Mouse (Mus musculus) left cerebral cortex, adult 8-10 months (tissue): ENCODE measurements around the gene Zcchc17. TPM values are rescaled to one million over a fixed set of nuclear protein-coding genes. Genes with fewer than 3 reads are reported as not detected.
A peak's percentile ranks its signal among the peaks of the same experiment; 100 is the strongest.

Source experiments
- DNase-seq, 2 experiments: peaks; one replicate each; pipeline ENCODE4 v3.0.0; 2022; ENCODE audit warnings: low spot score in 2 of 2
- total RNA-seq, 4 experiments: library from RNA; stranded (reverse); gene quantifications; 2 replicates each; pipeline ENCODE4 v1.2.4; 2022

Gene Zcchc17
- total RNA-seq, 4 experiments from 2014 or later = 57.2 to 61.5 (median 60.9) TPM

GRCm38 (mm10) chr4:130318122-130318521 is 41.6 kb downstream of the Zcchc17 start:
- DNase-seq = no peak

DNA sequence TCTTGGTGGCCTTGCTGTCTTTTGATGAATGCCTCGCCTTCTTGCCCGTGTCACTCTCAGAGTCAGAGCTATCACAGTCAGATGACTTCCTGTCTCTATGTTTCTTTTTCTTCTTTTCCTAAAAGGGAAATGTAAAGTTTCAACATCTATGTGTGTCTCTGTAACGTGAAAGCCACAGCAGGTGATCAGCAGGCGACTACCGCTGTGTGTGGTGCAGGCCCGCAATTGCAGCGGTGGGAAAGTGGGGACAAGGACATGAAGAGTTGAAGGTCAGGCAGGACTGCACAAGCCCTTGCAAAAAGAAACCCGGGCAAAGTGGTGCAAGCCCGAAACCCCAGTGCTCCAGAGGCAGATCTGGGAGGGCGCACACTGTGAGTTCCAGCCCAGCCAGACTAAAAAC is 43.1 kb downstream of the Zcchc17 start:
- DNase-seq = no peak

DNA sequence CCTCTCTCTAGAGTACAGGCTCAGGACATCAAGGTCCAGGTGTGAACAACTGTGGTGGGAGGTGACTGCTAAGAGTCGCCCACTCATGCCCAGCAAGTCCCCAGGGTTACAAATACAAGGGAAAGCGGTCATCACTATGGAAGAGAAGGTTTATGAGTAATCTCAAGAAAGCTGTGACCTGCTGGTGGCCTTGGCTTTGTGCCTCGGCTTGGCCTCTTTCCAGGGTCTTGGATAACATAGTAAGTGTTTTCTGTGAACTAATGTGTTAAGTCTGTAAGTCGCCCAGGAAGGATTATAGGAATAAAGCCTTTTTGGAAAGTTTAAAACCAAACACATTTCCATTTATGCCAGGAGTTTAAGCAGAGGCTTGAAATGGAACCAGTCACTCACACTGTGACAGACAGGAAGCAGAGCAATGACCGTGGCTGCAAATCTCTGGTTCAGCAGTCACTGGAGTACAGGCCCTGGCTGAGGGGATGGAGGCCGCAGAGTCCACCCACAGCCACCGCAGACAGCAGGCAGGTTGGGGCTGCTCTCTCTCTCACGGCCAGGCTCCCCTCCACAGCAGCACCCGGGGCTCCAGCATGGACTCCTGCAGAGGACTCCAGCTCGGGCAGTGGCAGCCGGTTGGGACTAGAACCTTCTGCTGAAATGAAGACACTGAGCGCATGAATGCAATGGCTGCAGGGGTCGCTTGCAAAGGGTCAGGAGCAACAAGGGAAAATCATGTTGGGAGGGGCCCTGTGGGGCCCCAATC is 43.8 kb downstream of the Zcchc17 start:
- DNase-seq = no peak

- DNase-seq = no peak
Measured at GRCm38 (mm10) chr4:130313552-130313951, 46.2 kb downstream of the Zcchc17 start.

- no peak for DNase-seq
Measured at GRCm38 (mm10) chr4:130312526-130312925, 47.2 kb downstream of the Zcchc17 start.

DNA sequence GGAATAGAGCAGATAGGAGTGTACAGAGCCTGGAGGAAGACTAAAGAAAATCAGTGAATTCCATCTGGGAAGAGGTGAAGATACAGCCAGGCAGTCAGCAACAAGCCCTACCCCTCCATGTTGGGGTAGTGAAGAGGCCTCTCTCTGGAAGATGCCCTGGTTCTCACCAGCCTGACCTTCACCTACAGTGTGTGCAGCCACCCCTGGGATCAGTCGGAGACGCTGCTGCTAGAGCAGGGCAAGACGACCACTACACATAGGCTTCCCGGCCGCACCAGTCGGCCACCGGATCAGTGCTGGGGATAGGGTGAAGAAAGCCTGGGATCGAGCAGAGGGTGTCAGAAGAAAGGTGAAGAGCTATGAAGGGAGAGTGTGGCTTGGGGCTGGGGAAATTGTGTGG is 50.5 kb downstream of the Zcchc17 start:
- no peak for DNase-seq

DNA sequence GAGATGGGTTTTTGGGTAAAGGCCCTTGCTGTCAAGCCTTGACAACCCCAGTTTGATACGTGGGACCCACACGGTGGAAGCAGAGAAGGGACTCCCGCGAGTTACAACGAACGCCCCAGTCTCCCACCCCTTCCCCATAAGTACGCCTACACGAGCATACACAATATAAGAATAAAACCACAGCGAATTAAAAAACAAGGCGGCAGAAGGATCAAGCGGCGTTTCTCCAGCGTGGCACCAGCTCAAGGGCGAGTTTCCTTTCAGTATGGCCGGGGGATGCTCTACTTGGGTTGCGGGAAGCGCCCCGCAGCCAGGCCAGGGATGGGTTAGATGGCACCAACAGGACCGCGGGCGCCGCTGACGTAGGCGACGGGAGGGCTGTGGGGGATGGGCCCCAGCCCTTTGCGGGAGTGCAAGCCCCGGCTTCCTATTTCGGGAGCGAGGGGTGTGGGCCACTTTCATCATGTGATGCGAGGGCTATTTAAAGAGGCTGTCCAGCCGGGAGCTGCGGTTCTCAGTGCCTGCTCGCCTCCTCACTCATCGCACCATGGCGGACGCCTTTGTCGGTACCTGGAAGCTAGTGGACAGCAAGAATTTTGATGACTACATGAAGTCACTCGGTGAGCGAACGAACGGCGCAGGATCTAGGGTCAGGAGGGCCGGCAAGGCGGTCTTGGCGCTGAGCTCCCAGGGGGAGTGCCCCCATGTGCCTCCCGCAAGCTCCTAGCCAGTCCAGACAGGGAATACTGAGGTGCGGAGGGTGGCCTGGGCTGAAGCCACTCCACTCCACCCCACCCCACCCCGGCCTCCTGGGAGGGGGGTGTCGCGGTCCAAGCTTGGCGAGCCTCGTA is 51.3 kb downstream of the Zcchc17 start, which contains the start of the genes Fabp3 and Gm10570:
Gene Fabp3 (plus strand): TSS at position 365 of the 851 bp plus-strand sequence.
Gene Gm10570 (minus strand): TSS at position 444 of the 851 bp plus-strand sequence.
- DNase-seq = peak; percentile 63 to 84

- DNase-seq = peak; percentile 39
Measured at GRCm38 (mm10) chr4:130307851-130308230, 51.9 kb downstream of the Zcchc17 start.

- DNase-seq = no peak
Measured at GRCm38 (mm10) chr4:130306796-130307630, 52.7 kb downstream of the Zcchc17 start.

- DNase-seq = no peak
Measured at GRCm38 (mm10) chr4:130304746-130305145, 55.0 kb downstream of the Zcchc17 start.

GRCm38 (mm10) chr4:130302285-130302870 is 57.4 kb downstream of the Zcchc17 start:
- DNase-seq = no peak

- no peak for DNase-seq
Measured at GRCm38 (mm10) chr4:130299629-130300018, 60.1 kb downstream of the Zcchc17 start.

- no peak for DNase-seq
Measured at GRCm38 (mm10) chr4:130298877-130299628, 60.7 kb downstream of the Zcchc17 start.

DNA sequence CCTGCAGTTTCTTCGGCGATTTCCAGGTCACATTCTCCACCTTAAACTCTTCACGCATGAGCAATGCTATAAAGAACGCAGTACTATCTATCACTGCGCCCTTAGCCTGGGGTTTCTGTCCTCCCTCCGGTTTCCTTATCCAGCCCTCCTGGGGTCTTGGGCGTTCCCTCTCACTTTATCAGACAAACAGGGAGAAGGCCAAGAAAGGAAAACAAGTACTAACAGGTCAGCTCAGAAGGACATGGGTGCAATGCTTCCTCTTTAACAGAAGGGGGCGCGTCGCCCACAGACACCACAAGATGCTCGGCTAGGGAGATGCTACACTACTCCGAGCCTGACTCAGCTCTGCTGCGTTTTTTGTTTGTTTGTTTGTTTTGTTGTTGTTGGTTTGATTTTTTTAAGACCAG is 62.6 kb downstream of the Zcchc17 start:
- DNase-seq = no peak

- no peak for DNase-seq
Measured at GRCm38 (mm10) chr4:130296243-130296965, 63.3 kb downstream of the Zcchc17 start.

DNA sequence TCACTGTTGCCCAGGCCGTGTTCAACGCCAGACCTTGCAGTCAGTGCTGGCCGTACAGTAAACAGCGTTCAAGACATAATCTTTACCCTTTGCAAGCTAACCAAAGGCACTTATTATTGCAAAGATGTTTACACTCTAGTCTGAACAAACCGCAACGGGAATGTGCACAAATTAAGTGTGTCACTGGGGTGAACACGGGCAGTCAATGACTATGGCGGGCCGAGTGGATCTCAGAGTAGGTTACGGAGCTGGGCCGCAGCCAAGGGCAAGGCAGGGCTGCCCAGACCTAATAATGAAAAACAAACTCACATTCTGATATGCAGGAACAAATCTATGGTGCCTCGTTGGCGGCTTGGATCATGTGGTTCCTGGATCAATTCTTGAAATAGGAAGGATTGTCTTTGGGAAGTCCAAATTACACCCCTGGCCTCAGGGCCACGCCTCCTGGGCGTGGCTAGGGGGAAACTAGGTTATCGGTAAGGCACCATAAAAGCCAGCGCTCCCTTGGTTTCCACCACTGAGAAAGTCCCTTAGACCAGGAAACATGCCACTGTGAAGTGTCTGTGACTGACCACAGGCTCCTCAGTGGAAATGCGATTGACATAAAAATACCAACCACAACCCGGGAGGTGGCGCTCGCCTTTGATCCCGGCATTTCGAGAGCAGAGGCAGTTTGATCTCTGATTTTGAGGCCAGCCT is 64.5 kb downstream of the Zcchc17 start:
- no peak for DNase-seq

GRCm38 (mm10) chr4:130294513-130294912 is 65.2 kb downstream of the Zcchc17 start:
- no peak for DNase-seq

GRCm38 (mm10) chr4:130292271-130292670 is 67.5 kb downstream of the Zcchc17 start:
- DNase-seq = peak in 1 of 2 experiments; percentile 74

DNA sequence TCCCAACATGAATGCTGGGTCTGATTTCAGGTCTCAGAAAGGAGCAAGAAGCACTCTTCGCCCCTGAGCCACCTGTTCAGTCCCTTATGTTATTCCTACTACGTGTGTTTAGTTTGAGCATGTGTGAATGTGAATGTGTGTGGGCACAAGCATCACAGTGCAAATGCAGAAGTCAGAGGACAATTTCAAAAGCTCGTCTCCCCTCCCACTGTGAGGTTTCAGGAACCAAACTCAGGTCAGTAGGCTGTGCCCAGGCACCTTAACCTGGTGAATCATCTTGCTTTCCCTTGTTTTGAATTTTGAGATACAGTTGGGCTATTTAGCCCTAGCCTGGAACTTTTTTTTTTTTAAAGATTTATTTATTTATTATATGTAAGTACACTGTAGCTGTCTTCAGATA is 69.9 kb downstream of the Zcchc17 start:
- no peak for DNase-seq
